Mouse (Mus musculus) midbrain, embryonic 16.5 days (tissue): Measurements from ENCODE around the gene Zfyve19. TPM values are rescaled to one million over a fixed set of nuclear protein-coding genes. Genes with fewer than 3 reads are reported as not detected.

ENCODE experiments used
- ATAC-seq: fragments of 200-750 bp; cut with Nextera tagmentation; 2 replicates; pipeline ENCODE4 v1.8.0; 2017; ENCODE audit warnings: moderate TSS enrichment
- H3K27ac ChIP-seq: fragments of 300-500 bp; sonication (generic); 2 replicates; pipeline ENCODE4 v1.5.1; 2014; ENCODE audit warnings: mild to moderate bottlenecking, low read length, mixed read lengths
- H3K27me3 ChIP-seq: fragments of 300-500 bp; sonication (generic); 2 replicates; pipeline ENCODE4 v1.6.1; 2014; ENCODE audit warnings: low read depth, low read length, mixed read lengths; ENCODE audit not compliant: control insufficient read depth, insufficient read depth
- H3K36me3 ChIP-seq: fragments of 300-500 bp; sonication (generic); 2 replicates; pipeline ENCODE4 v1.6.1; 2014; ENCODE audit warnings: mild to moderate bottlenecking, low read length, moderate library complexity, mixed read lengths; ENCODE audit not compliant: control insufficient read depth, insufficient read depth
- H3K4me1 ChIP-seq: fragments of 300-500 bp; sonication (generic); 2 replicates; pipeline ENCODE4 v1.6.1; 2014; ENCODE audit warnings: mild to moderate bottlenecking, low read length, mixed read lengths; ENCODE audit not compliant: control insufficient read depth, insufficient read depth
- H3K4me2 ChIP-seq: fragments of 300-500 bp; sonication (generic); 2 replicates; pipeline ENCODE4 v1.6.1; 2014; ENCODE audit warnings: mild to moderate bottlenecking, low read length, mixed read lengths
- H3K4me3 ChIP-seq: fragments of 300-500 bp; sonication (generic); 2 replicates; pipeline ENCODE4 v1.5.1; 2014; ENCODE audit warnings: low read depth, mild to moderate bottlenecking, low read length, moderate library complexity, mixed read lengths
- H3K9ac ChIP-seq: fragments of 300-500 bp; sonication (generic); 2 replicates; pipeline ENCODE4 v1.6.1; 2014; ENCODE audit warnings: low read depth, low read length, mixed read lengths
- H3K9me3 ChIP-seq: fragments of 300-500 bp; sonication (generic); replicated peaks from 2 replicates; pipeline ENCODE4 v1.6.1; 2014; ENCODE audit warnings: mild to moderate bottlenecking, low read length, mixed read lengths; ENCODE audit not compliant: control insufficient read depth, poor library complexity, severe bottlenecking
- WGBS: fragments of 180-500 bp; shearing (Covaris S2); extraction: QIAGEN DNeasy Blood & Tissue Kit; methylation state at CpG from one replicate; pipeline ENCODE4 v1.1.7; 2014; 5-methylcytosine and 5-hydroxymethylcytosine counted together
- polyA plus RNA-seq: library from polyadenylated mRNA; unstranded; fragments of >200 nt; fragmentation: Nextera tagmentation; extraction: Ambion mirVana; gene quantifications from 2 replicates; pipeline ENCODE4 v1.2.1, GENCODE M21; 2015

Gene Zfyve19
- 62.4 and 62.6 TPM in 2 replicates for polyA plus RNA-seq

DNA sequence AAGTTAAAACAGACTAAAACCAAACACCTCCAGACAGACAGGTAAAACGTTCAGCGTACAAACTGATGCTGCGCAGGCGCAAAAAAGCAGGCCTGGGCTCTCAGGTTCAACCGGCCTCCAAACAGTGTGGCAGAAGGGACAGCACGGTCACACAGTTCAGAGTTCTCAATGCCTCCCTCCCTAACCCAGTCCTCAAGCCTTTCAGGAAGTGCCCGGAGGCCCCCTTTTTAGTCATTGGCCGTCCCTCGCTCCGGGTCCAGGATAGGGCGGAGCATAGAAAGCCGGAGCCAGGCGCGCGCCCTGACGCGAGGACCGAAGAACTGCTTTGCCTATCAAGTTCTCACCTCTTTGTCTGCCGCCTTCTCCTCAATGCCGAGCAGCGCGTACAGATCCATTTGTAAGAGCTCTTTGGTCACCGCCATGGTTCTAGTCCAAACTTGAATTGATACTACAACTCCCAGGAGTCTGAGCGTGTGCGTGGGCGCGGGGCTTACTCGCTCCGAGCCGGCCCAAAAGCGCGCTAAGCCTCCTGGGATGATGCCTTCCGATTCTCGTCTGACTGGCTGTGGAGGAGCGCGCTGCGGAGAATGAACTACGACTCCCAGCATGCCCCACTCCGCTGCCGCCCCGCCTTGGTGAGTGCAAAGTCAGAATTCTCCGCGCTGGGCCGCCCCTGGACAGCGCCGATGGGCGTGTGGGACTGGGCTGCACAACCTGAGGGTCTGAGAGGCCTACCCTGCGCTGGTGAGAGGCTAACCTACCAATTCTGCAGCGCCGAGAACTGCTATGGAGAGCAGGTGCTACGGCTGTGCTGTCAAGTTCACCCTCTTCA lies at the start of gene Zfyve19, which contains the start of gene Dnajc17:
TSS of gene Zfyve19 (plus strand) at position 274 of the 832 bp plus-strand sequence.
TSS of gene Dnajc17 (minus strand) at position 452 of the 832 bp plus-strand sequence.
- peak within 1 kb of the TSS; percentile 78 for H3K9ac ChIP-seq
- no peaks in the 10 kb centered on the region for H3K9me3 ChIP-seq
- peak within 1 kb of the TSS; percentile 79 for H3K4me3 ChIP-seq
- peak; percentile 98 for ATAC-seq
- H3K4me2 ChIP-seq, result peak within 1 kb of the TSS; percentile 66
- H3K27me3 ChIP-seq, result no peaks in the 10 kb centered on the region
- peaks cover 21% of the 10 kb centered on the region for H3K36me3 ChIP-seq
- WGBS, result under 1% methylated on average over 51 of the region's 51 CpGs
- peaks cover 15% of the 10 kb centered on the region for H3K4me1 ChIP-seq
- peak within 1 kb of the TSS; percentile 86 for H3K27ac ChIP-seq

DNA sequence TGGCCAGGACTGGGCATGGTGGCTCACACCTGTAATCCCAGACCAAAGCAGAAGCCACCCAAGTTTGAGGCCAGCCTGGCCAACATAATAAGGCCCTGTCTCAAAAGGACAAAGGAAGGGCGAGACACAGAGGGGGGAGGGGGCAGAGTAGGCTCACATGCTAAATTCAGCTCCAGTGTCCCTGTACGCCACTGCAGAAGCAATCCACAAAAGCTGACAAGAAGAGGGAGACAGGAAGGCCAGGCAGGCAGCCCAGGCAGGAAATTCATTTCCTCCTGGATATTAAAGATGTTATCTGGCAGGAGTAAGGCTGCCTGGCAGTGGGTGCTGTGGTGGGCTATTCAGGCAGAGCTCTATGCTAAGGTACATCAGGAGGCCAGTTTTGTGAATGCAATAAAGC lies 47.2 kb upstream of the Zfyve19 start:
- no peak overlapping the region for H3K27ac ChIP-seq
- no peaks in the 10 kb centered on the region for H3K9me3 ChIP-seq
- H3K4me3 ChIP-seq, result no peak overlapping the region
- 31% methylated on average over 2 of the region's 2 CpGs for WGBS
- H3K4me1 ChIP-seq, result peaks cover 4% of the 10 kb centered on the region
- H3K27me3 ChIP-seq, result peaks cover 12% of the 10 kb centered on the region
- no peak overlapping the region for H3K4me2 ChIP-seq
- ATAC-seq, result no peak
- no peaks in the 10 kb centered on the region for H3K36me3 ChIP-seq
- no peak overlapping the region for H3K9ac ChIP-seq

DNA sequence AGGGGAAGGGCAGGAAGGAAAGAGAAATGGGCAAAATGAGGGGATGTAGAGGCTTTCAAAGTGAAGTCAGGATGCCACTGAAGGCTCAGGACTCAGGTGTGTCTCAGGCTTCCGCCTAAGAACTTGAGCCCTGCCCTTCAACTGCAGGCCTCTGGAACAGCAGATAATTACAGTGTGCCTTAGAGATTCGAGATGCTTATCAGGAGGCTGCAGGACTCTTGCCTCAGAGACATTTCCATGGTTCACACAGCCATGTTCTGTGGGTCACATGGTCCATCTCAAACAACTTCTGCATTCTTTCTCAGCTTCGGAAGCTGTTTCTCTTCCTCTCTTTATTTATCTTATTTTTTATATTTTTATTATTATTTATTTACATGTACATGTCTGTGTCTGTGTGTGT lies 45.3 kb upstream of the Zfyve19 start:
- 71% methylated on average over 3 of the region's 3 CpGs for WGBS
- Histone ChIP-seq H3K9ac (no peak overlapping the region), H3K9me3 (no peaks in the 10 kb centered on the region), H3K4me2 (no peak overlapping the region), H3K4me3 (no peak overlapping the region), H3K4me1 (peaks cover 8% of the 10 kb centered on the region; the same call in 1 of the 2 replicates), H3K36me3 (no peaks in the 10 kb centered on the region), H3K27ac (no peak overlapping the region), H3K27me3 (peaks cover 17% of the 10 kb centered on the region)
- no peak for ATAC-seq

DNA sequence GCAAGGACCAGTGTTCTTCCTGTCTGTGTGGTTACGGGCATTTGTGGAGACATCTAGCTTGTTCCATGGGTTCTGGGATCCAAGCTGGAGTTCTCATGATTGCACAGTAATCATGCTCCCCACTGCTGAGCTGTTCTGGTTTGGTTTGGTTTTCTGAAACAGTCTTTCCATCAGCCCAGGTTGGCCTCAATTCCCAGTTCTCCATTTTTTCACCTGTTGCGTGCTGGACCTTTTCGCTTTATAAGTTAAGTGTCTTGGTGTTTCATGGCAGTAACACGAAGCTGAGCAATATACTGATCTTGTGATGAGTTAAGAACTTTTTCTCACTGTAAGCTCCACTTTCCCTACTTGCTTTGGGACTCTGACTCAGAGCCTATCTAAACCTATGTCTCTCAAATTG lies 44.4 kb upstream of the Zfyve19 start:
- peaks cover 8% of the 10 kb centered on the region; the same call in 1 of the 2 replicates for H3K4me1 ChIP-seq
- H3K36me3 ChIP-seq, result no peaks in the 10 kb centered on the region
- no peak overlapping the region for H3K4me2 ChIP-seq
- H3K27me3 ChIP-seq, result peaks cover 17% of the 10 kb centered on the region
- no peak overlapping the region for H3K27ac ChIP-seq
- 91% methylated on average over 4 of the region's 4 CpGs for WGBS
- H3K9ac ChIP-seq, result no peak overlapping the region
- H3K9me3 ChIP-seq, result no peaks in the 10 kb centered on the region
- ATAC-seq, result no peak
- H3K4me3 ChIP-seq, result no peak overlapping the region

DNA sequence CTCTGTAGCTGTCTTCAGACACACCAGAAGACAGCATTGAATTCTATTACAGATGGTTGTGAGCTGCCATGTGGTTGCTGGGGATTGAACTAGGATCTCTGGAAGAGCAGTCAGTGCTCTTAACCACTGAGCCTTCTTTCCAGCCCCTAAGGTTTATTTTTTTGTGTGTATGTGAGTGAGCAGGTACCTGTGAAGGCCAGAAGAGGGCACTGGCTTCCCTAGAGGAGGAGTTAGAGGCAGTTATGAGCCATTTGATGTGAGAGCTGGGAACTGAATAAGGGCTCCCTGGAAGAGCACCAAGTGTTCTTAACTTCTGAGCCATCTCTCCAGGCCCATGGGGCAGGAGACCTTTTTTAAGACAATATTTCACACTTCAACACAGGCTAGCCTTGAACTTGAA lies 43.0 kb upstream of the Zfyve19 start:
- Histone ChIP-seq H3K27ac (no peak overlapping the region), H3K27me3 (peaks cover 17% of the 10 kb centered on the region), H3K4me1 (peaks cover 8% of the 10 kb centered on the region; the same call in 1 of the 2 replicates), H3K4me3 (no peak overlapping the region), H3K36me3 (no peaks in the 10 kb centered on the region), H3K9ac (no peak overlapping the region), H3K4me2 (no peak overlapping the region), H3K9me3 (no peaks in the 10 kb centered on the region)
- no peak for ATAC-seq

DNA sequence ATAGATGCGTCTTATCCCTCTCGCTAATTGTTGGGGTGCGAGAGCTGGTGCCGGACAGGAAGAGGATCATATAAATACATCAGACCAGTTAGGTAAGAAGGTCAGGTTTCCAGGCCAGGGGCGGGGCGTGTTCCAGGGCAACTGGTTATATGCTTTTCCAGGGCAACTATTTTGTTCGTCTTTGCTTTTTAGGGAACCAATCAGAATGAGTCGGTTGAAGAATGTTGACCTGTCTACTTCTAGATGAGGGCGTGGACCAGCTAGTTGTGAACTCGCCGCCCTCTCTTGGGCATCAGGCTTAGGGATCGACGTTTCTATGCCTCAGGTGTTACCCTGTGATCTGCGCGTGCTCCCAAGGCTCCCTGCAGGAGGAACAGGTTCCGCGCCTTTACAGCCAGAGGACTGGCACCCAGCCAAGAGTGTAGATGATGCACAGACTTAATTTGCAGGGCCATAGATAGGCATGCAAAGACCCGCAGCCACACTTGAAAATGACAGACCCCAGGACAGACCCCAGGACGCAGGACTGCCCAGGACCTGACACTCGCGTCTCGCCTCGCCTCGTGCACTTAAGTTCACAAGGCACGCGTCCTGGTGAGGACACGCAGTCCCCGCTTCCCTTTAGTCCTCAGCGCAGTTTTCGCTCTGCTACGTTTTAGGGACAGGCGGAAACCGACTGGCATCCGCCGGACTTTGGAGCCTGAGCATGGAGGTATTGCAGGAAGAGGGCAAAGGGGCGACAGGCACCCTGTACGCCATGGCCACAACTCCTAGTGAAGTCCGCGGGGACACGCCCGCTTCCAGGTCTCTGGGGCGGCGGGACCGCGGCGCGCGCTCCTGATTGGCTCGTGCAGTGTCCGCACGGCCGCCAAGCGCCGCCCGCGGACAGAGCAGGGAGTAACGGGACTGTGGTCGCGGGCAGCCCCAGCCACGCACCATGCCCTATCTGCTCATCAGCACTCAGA lies 41.2 kb upstream of the Zfyve19 start, which contains the start of gene Gchfr:
TSS of gene Gchfr (plus strand) at position 873 of the 965 bp plus-strand sequence.
- Histone ChIP-seq H3K9ac (peak within 1 kb of the TSS; percentile 68), H3K27me3 (peaks cover 17% of the 10 kb centered on the region), H3K4me3 (peak within 1 kb of the TSS; percentile 58), H3K4me1 (peaks cover 8% of the 10 kb centered on the region; the same call in 1 of the 2 replicates), H3K27ac (no peak within 1 kb of the TSS), H3K4me2 (peak within 1 kb of the TSS; percentile 100), H3K9me3 (no peaks in the 10 kb centered on the region), H3K36me3 (no peaks in the 10 kb centered on the region)
- peak; percentile 78 for ATAC-seq
- under 1% methylated on average over 60 of the region's 60 CpGs for WGBS

DNA sequence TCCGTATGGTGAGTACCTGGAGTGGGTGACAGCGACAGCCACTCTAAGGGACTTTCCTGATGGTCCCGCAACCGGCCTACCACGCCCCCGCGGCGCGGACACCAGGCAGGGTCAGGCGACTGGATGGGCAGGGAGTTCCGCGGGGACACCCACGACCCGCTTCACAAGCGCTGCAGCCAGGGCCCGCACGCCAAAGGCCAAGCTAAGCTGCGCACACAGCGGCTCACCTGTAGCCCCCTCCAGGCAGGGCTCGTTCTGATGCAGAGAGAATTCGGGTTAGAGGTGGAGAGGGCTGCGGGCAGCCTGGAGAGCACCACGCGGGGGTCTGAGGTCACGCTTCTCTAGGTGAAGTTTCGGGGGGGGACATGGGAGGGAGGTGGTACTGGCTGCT lies 40.6 kb upstream of the Zfyve19 start:
- Histone ChIP-seq H3K27ac (no peak overlapping the region), H3K36me3 (no peaks in the 10 kb centered on the region), H3K4me1 (peaks cover 10% of the 10 kb centered on the region), H3K27me3 (peaks cover 17% of the 10 kb centered on the region), H3K4me2 (peak overlapping the region; percentile 100), H3K4me3 (peak overlapping the region; percentile 58), H3K9me3 (no peaks in the 10 kb centered on the region), H3K9ac (peak overlapping the region; percentile 68)
- 3% methylated on average over 24 of the region's 26 CpGs for WGBS
- peak; percentile 41 for ATAC-seq

DNA sequence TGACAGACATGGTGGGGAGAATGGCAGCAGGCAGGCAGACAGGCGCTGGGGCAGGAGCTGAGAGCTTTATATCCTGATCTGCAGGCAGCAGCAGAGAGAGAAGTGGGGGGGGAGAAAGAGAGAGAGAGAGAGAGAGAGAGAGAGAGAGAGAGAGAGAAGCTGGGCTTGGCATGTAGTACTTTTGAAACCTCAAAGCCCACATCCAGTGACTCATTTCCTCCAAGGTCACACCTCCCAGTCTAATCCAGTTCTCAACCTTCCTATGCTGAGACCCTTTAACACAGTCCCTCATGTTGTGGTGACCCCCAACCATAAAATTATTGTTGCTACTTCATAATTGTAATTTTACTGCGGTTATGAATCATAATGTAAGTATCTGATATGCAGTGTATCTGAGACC lies 38.1 kb upstream of the Zfyve19 start:
- Histone ChIP-seq H3K4me3 (no peak overlapping the region), H3K36me3 (no peaks in the 10 kb centered on the region), H3K9me3 (no peaks in the 10 kb centered on the region), H3K9ac (no peak overlapping the region), H3K27me3 (peaks cover 13% of the 10 kb centered on the region), H3K27ac (no peak overlapping the region), H3K4me1 (peaks cover 16% of the 10 kb centered on the region), H3K4me2 (no peak overlapping the region)
- 83% methylated on average over 2 of the region's 2 CpGs for WGBS
- no peak for ATAC-seq
